Mouse (Mus musculus) CH12.LX (cell line): ENCODE measurements around the gene Tbx15. TPM values are rescaled to one million over a fixed set of nuclear protein-coding genes. Genes with fewer than 3 reads are reported as not detected.

ENCODE experiments used
- DNase-seq: peaks from one replicate; pipeline ENCODE4 v3.0.0-alpha.2; 2013; ENCODE audit errors: extremely low read depth
- H3K27ac ChIP-seq: 2 replicates; pipeline ENCODE4 v1.5.1; 2012; ENCODE audit warnings: low read depth, mild to moderate bottlenecking, control low read depth, moderate library complexity; ENCODE audit not compliant: insufficient read depth
- H3K27me3 ChIP-seq: replicated peaks from 2 replicates; pipeline ENCODE3; 2012; ENCODE audit warnings: inconsistent platforms
- H3K36me3 ChIP-seq, 2 experiments: replicated peaks in 1 of 2; 2 replicates each; pipeline versions ENCODE3 to v1.6.1; 2012; ENCODE audit warnings: inconsistent platforms in 1 of 2, low read length in 1 of 2, mild to moderate bottlenecking in 1 of 2, mixed read lengths in 1 of 2, moderate library complexity in 1 of 2; ENCODE audit not compliant: control insufficient read depth in 1 of 2, insufficient read depth in 1 of 2
- H3K4me1 ChIP-seq, 2 experiments: 2 replicates each; pipeline ENCODE4 v1.6.1; 2012; ENCODE audit warnings: inconsistent platforms in 1 of 2, moderate library complexity in 1 of 2; ENCODE audit not compliant: insufficient read depth in 2 of 2, control insufficient read depth in 1 of 2
- H3K4me2 ChIP-seq: 2 replicates; pipeline ENCODE4 v1.6.1; 2012; ENCODE audit warnings: low read depth, mild to moderate bottlenecking, control low read depth; ENCODE audit not compliant: poor library complexity, insufficient read depth, severe bottlenecking
- H3K4me3 ChIP-seq, 3 experiments: fragments of 150-350 bp in 1 of 3; sonication (generic) in 1 of 3; replicated peaks in 1 of 3; 2 replicates each; pipeline versions ENCODE3 to v1.5.1; 2011 to 2012; ENCODE audit warnings: low read depth in 2 of 3, low read length in 2 of 3, mild to moderate bottlenecking in 2 of 3, moderate library complexity in 2 of 3, control low read depth in 1 of 3, improper control_type of control experiment in 1 of 3, inconsistent platforms in 1 of 3, mixed read lengths in 1 of 3; ENCODE audit not compliant: poor library complexity in 1 of 3
- H3K79me2 ChIP-seq: replicated peaks from 2 replicates; pipeline ENCODE4 v1.6.1; 2012; ENCODE audit warnings: mild to moderate bottlenecking, moderate library complexity; ENCODE audit not compliant: control insufficient read depth, poor library complexity, insufficient read depth, severe bottlenecking; ENCODE audit errors: extremely low read depth
- H3K9ac ChIP-seq: 2 replicates; pipeline ENCODE4 v1.6.1; 2012; ENCODE audit warnings: low read depth, mild to moderate bottlenecking, control low read depth, moderate library complexity; ENCODE audit not compliant: insufficient read depth
- H3K9me3 ChIP-seq: replicated peaks from 2 replicates; pipeline ENCODE3; 2012; ENCODE audit warnings: low read length, inconsistent platforms, mixed read lengths
- BHLHE40 ChIP-seq: IDR thresholded peaks from 2 replicates; pipeline ENCODE4 v1.6.1; 2011; ENCODE audit warnings: mild to moderate bottlenecking, low read depth, low read length, improper control_type of control experiment
- CHD1 ChIP-seq: IDR thresholded peaks from 2 replicates; pipeline ENCODE4 v1.6.1; 2012; ENCODE audit warnings: low read depth, low read length, improper control_type of control experiment, inconsistent platforms
- CTCF ChIP-seq, 2 experiments: IDR thresholded peaks in 1 of 2; conservative IDR thresholded peaks in 1 of 2; 2 replicates each; pipeline ENCODE4 v1.5.1; 2011 to 2012; ENCODE audit warnings: low read depth in 2 of 2, low read length in 2 of 2, improper control_type of control experiment in 1 of 2, inconsistent platforms in 1 of 2, mild to moderate bottlenecking in 1 of 2, moderate library complexity in 1 of 2
- E2F4 ChIP-seq: IDR thresholded peaks from 2 replicates; pipeline ENCODE4 v1.6.1; 2011; ENCODE audit warnings: low read depth, low read length, improper control_type of control experiment; ENCODE audit not compliant: insufficient replicate concordance
- ETS1 ChIP-seq: conservative IDR thresholded peaks from 2 replicates; pipeline ENCODE4 v1.6.1; 2012; ENCODE audit warnings: low read depth, mild to moderate bottlenecking, inconsistent platforms, low read length, improper control_type of control experiment, moderate library complexity
- GABPA ChIP-seq: IDR thresholded peaks from 2 replicates; pipeline ENCODE4 v1.6.1; 2012; ENCODE audit warnings: low read depth, low read length, improper control_type of control experiment, inconsistent platforms; ENCODE audit not compliant: insufficient replicate concordance
- HCFC1 ChIP-seq: IDR thresholded peaks from 2 replicates; pipeline ENCODE4 v1.6.1; 2012; ENCODE audit warnings: low read depth, mild to moderate bottlenecking, inconsistent platforms, low read length, improper control_type of control experiment
- JUND ChIP-seq: conservative IDR thresholded peaks from 2 replicates; pipeline ENCODE4 v1.6.1; 2011; ENCODE audit warnings: low read depth, low read length, improper control_type of control experiment
- MAZ ChIP-seq: IDR thresholded peaks from 2 replicates; pipeline ENCODE4 v1.6.1; 2012; ENCODE audit warnings: low read depth, mild to moderate bottlenecking, inconsistent platforms, low read length, improper control_type of control experiment, moderate library complexity
- MXI1 ChIP-seq: IDR thresholded peaks from 2 replicates; pipeline ENCODE4 v1.6.1; 2011; ENCODE audit warnings: mild to moderate bottlenecking, low read depth, low read length, improper control_type of control experiment
- NELFE ChIP-seq: IDR thresholded peaks from 2 replicates; pipeline ENCODE4 v1.6.1; 2011; ENCODE audit warnings: low read depth, low read length, improper control_type of control experiment
- NRF1 ChIP-seq: IDR thresholded peaks from 2 replicates; pipeline ENCODE4 v1.6.1; 2014; ENCODE audit warnings: low read depth, mild to moderate bottlenecking, inconsistent platforms, low read length, improper control_type of control experiment, moderate library complexity
- PAX5 ChIP-seq: IDR thresholded peaks from 2 replicates; pipeline ENCODE4 v1.6.1; 2012; ENCODE audit warnings: low read length, inconsistent platforms, mixed read lengths
- POLR2AphosphoS2 ChIP-seq: IDR thresholded peaks from 2 replicates; pipeline ENCODE4 v1.6.1; 2011; ENCODE audit warnings: low read depth, low read length, improper control_type of control experiment
- RAD21 ChIP-seq: IDR thresholded peaks from 2 replicates; pipeline ENCODE4 v1.6.1; 2011; ENCODE audit warnings: low read depth, mild to moderate bottlenecking, low read length, improper control_type of control experiment, moderate library complexity
- RCOR1 ChIP-seq: conservative IDR thresholded peaks from 2 replicates; pipeline ENCODE4 v1.6.1; 2012; ENCODE audit warnings: low read depth, mild to moderate bottlenecking, inconsistent platforms, low read length, improper control_type of control experiment
- SIN3A ChIP-seq: IDR thresholded peaks from 2 replicates; pipeline ENCODE4 v1.6.1; 2012; ENCODE audit warnings: low read length, improper control_type of control experiment, inconsistent platforms
- SMC3 ChIP-seq: IDR thresholded peaks from 2 replicates; pipeline ENCODE4 v1.6.1; 2011; ENCODE audit warnings: low read depth, low read length, improper control_type of control experiment
- ZC3H11A ChIP-seq: IDR thresholded peaks from 2 replicates; pipeline ENCODE4 v1.6.1; 2012; ENCODE audit warnings: low read depth, mild to moderate bottlenecking, inconsistent platforms, low read length, improper control_type of control experiment
- dilution Hi-C: fragments of 300-500 bp; cut with MboI; formaldehyde crosslinking; loops from 2 replicates; pipeline ENCODE4 v1.14.3; 2020; ENCODE audit warnings: low sequenced_read_pairs; ENCODE audit not compliant: extremely low pct_unique_long_range_greater_than_20kb, extremely low pct_ligation_motif_present
- in situ Hi-C: fragments of 300-500 bp; cut with MboI; formaldehyde crosslinking; loops from 3 replicates; pipeline ENCODE4 v1.14.3; 2019; ENCODE audit warnings: low sequenced_read_pairs, low pct_ligation_motif_present, low pct_unique_long_range_greater_than_20kb, mixed read lengths
- polyA plus RNA-seq: library from polyadenylated mRNA; unstranded; fragments of >175 nt; gene quantifications from 2 replicates; pipeline ENCODE4 v1.2.1, GENCODE M21; 2012; ENCODE audit warnings: low read depth; ENCODE audit not compliant: insufficient read length
- total RNA-seq, 2 experiments: library from RNA; depleted of rRNA; stranded (reverse); fragments of 300-350 nt in 1 of 2; fragments of >200 nt in 1 of 2; gene quantifications; 2 replicates each; pipeline ENCODE4 v1.2.3; 2012 to 2014

Tbx15 gene
- total and polyA plus RNA-seq, 3 experiments: 1.4 to 2.1 (median 1.8) TPM

- no peak for DNase-seq
- dilution Hi-C loops (no loop called here), in situ Hi-C loops (loop anchor here (25.0 kb wide), 1 partner anchor 695 kb away; no protein-coding TSS in a partner anchor)
- Histone ChIP-seq H3K9me3 (no peaks in the 10 kb centered on the region), H3K9ac (no peak overlapping the region), H3K4me2 (no peak overlapping the region), H3K36me3 (no peaks in the 10 kb centered on the region), H3K27me3 (peaks cover 1% of the 10 kb centered on the region), H3K27ac (no peak overlapping the region), H3K4me1 (0 out of 4 replicates have a peak, but pooled peaks cover 0 to 2% of the 10 kb centered on the region in 2 experiments), H3K79me2 (no peaks in the 10 kb centered on the region), H3K4me3 (no peak overlapping the region)
- TF ChIP-seq NELFE (no peak), POLR2AphosphoS2 (no peak), SMC3 (no peak), RAD21 (no peak)
Measured at GRCm38 (mm10) chr3:99242481-99242880, 2.3 kb downstream of the Tbx15 start.

GRCm38 (mm10) chr3:99245341-99245740 is 5.2 kb downstream of the Tbx15 start:
- Histone ChIP-seq H3K4me3 (no peak overlapping the region), H3K9me3 (no peaks in the 10 kb centered on the region), H3K9ac (no peak overlapping the region), H3K27ac (no peak overlapping the region), H3K36me3 (no peaks in the 10 kb centered on the region), H3K4me2 (no peak overlapping the region), H3K4me1 (peaks cover under 1 to 9% of the 10 kb centered on the region in 2 experiments; a peak in 1 of 4 replicates), H3K79me2 (no peaks in the 10 kb centered on the region), H3K27me3 (no peaks in the 10 kb centered on the region)
- dilution Hi-C loops (no loop called here), in situ Hi-C loops (loop anchor here (25.0 kb wide), 1 partner anchor 692 kb away; no protein-coding TSS in a partner anchor)
- TF ChIP-seq ZC3H11A (no peak), E2F4 (no peak), ETS1 (no peak), CTCF (conservative IDR thresholded peaks at IDR 0.05 in 1 of 2, IDR thresholded peaks at IDR 0.05 in 1 of 2; ENCODE audit: low read depth in 2 of 2, low read length in 2 of 2) (no peak), MXI1 (no peak), SIN3A (no peak), NRF1 (no peak), RCOR1 (no peak), CHD1 (no peak), JUND (no peak), BHLHE40 (no peak), PAX5 (no peak), GABPA (no peak), HCFC1 (no peak), MAZ (no peak)
- no peak for DNase-seq
